Mouse (Mus musculus): ENCODE results near the gene Plce1.

- TF ChIP-seq POLR2A (IDR thresholded peaks at IDR 0.05; ENCODE audit: borderline replicate concordance, low read depth, low read length) (no peak), CTCF (IDR thresholded peaks at IDR 0.05; ENCODE audit: low read depth, low read length) (no peak)
These were observed 139.2 kb downstream of the Plce1 start for GRCm38 (mm10) chr19:38620134-38620533.
